Mouse (Mus musculus): Measurements from ENCODE around the gene Car5a.

Gene Car5a

DNA sequence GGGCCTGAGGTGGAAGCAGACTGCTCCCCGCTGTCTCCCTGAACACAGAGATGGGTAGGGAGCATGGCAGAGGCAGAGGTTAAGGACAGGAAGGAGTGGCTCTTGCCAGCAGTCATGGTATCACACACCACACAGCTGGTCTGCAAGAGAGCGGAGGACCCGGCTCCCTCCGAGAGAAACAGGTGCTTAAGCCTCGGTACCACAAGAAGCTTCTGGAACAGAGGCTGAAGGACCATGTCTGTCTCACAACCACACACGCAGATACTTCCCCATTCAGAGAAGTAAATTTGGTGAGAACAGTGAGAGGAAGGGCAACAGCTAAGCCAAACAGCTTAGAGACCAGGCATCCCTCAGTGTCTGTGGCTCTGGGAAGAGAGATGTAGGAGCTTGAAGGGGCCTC lies 33.3 kb downstream of the Car5a start:
- H3K27me3 ChIP-seq (ENCODE audit: control insufficient read depth, insufficient read depth, low read length, poor library complexity, severe bottlenecking): no peaks in the 10 kb centered on the region
- no peak for DNase-seq (ENCODE audit: low read depth, low spot score)
- H3K36me3 ChIP-seq (ENCODE audit: control insufficient read depth, insufficient read depth, low read length, poor library complexity, severe bottlenecking): no peaks in the 10 kb centered on the region

DNA sequence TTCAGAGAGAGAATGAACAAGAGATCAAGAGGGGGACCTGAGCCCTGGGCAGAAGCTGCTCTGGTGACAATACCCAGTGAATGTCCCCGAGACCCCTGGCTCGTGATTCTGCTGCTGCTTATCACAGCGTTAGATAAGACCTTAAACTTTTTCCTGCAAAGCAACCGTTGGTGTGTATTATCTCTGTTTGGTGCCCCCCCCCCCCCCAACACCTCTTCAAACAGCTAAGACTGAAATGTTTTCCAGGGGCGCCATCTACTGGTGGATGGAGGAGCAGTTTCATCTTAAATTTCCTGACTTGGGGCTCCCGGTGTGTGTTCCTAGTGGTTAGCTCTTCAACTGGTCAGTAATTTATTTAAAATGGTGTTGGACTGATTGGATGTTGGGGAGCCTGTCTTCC lies 35.0 kb downstream of the Car5a start:
- no peaks in the 10 kb centered on the region for H3K36me3 ChIP-seq (ENCODE audit: control insufficient read depth, insufficient read depth, low read length, poor library complexity, severe bottlenecking)
- H3K27me3 ChIP-seq (ENCODE audit: control insufficient read depth, insufficient read depth, low read length, poor library complexity, severe bottlenecking): no peaks in the 10 kb centered on the region
- peak; percentile 91 for DNase-seq (ENCODE audit: low read depth, low spot score)

DNA sequence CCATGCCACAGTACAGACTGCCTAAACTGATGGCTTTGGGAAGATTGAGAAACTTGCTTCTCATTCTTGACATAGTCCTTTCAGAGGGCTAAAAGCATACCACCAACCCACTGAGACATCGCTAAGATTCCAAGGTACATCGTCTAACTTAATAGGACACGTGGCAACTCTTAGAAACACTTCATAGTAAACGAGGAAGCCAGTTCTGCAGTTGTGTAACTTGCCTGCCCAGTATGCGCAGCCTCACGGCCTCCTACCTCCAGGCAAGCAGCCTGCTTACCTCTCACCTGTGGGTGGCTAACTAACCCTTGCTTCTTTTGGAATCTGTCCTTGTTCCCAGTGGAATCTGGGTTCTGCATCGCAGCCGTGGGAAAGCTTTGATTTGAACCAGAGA lies 35.6 kb downstream of the Car5a start:
- no peak for DNase-seq (ENCODE audit: low read depth, low spot score)
- Histone ChIP-seq H3K27me3 (ENCODE audit: control insufficient read depth, insufficient read depth, low read length, poor library complexity, severe bottlenecking) (no peaks in the 10 kb centered on the region), H3K36me3 (ENCODE audit: control insufficient read depth, insufficient read depth, low read length, poor library complexity, severe bottlenecking) (no peaks in the 10 kb centered on the region)

DNA sequence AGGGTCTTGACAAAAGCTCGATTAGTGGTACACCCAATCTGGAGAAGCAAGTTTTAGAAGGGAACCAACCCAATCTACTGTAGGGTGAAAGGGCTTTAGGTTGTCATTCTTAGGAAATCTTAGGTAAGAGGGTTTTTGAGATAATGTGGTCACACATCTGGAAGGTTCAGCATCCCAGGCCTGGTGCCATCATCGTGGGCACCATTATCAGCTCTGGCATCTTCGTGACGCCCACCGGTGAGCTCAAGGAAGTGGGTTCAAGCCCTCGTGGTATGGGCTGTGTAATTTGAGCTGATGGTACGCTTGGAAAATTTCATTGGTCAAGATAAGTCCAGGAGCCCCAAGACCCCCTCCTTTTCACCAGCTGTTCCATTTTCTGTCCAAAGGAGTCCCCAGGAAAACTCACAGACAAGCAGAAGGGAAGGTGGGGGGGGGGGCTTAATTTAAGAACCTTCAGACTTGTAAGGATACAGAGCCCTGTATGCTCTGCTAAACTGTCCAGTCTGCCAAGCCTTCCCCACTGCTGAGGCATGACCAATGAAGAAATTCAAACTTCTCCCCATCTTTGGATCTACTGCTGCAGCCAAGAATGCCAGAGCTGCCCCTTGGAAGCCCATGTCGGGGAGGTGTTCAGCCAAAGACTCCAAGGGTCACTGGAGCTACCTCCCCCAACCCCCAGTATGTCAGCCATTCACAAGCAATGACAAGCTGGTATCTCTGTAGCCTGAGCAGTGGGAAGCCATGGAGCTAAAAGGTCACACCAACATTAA lies 36.1 kb downstream of the Car5a start:
- no peak for DNase-seq (ENCODE audit: low read depth, low spot score)
- Histone ChIP-seq H3K27me3 (ENCODE audit: control insufficient read depth, insufficient read depth, low read length, poor library complexity, severe bottlenecking) (no peaks in the 10 kb centered on the region), H3K36me3 (ENCODE audit: control insufficient read depth, insufficient read depth, low read length, poor library complexity, severe bottlenecking) (no peaks in the 10 kb centered on the region)

DNA sequence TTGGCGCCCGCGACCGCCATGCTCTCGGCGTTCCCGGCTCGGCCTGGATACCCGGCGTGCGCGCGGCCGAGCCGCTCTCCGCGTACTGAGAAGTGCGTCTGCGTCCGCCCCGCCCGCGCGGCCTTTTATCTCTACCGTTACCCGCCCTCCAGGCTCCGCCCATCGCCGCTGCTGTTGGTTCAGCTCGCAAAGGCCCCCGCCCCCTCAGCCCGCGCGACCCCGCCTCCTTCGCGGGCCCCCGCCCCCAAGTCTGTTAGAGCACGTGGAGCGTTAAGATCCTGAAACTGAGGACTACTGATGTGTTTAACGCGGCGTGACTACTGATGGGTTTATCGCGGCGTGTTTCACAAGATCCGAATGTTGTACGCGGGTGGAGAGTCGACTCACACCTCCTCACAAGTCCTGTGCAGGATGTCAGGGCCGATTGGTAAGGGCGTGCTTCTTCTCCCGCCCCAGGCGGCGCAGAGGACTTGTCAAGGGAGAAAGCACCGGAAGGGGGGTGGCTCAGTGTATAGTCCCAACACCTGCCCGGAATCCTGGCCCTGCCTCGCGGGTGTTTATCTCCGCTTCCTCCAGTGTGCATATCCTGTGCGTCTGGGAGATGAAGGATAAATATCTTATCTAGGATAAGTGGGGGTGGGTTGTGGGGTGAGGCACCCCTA lies 37.0 kb downstream of the Car5a start, which contains the start of gene Slc7a5:
Slc7a5 (minus strand) TSS at position 108 of the 662 bp plus-strand sequence.
- no peaks in the 10 kb centered on the region for H3K36me3 ChIP-seq (ENCODE audit: control insufficient read depth, insufficient read depth, low read length, poor library complexity, severe bottlenecking)
- H3K27me3 ChIP-seq (ENCODE audit: control insufficient read depth, insufficient read depth, low read length, poor library complexity, severe bottlenecking): no peaks in the 10 kb centered on the region
- peak; percentile 97 for DNase-seq (ENCODE audit: low read depth, low spot score)

DNA sequence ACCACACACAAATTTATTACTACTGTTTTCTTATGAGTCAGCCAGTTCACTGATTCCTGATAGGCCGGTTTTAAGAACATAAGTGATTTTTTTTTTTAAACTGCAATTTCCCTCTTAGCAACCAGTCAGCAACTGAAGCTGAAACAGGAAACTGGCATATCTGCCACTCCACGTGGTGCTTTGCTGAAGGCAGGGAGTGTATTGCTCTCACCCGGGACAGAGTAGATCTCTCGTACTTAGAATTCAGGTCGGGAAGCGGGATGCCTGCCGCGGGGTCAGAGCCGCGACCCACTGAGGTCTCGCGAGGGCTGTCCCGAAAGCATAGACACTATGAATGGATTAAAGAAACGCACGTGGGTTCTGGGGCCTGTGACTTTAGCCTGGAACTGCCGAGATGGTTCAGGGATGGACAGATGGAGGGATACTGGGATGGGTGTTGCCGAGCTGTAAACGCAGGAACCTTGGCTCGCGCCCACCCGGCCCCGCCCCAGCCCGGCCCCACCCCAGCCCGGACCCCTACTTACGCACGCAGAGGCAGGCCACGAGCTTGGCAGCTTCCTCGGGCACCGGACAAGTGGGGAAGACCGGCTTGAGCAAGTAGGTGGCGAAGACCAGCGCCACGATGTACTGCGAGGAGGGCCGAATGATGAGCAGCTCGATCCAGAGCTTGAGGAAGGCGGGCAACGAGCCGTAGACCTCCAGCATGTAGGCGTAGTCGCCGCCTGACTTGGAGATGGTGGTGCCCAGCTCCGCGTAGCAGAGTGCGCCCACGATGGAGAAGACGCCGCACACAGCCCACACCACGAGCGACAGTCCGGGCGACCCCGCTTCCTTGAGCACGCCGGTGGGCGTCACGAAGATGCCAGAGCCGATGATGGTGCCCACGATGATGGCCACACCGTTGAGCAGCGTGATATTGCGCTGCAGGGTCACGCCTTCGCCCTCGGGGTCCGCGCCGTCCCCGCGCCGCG lies 37.9 kb downstream of the Car5a start:
- peak; percentile 65 for DNase-seq (ENCODE audit: low read depth, low spot score)
- H3K27me3 ChIP-seq (ENCODE audit: control insufficient read depth, insufficient read depth, low read length, poor library complexity, severe bottlenecking): no peaks in the 10 kb centered on the region

DNA sequence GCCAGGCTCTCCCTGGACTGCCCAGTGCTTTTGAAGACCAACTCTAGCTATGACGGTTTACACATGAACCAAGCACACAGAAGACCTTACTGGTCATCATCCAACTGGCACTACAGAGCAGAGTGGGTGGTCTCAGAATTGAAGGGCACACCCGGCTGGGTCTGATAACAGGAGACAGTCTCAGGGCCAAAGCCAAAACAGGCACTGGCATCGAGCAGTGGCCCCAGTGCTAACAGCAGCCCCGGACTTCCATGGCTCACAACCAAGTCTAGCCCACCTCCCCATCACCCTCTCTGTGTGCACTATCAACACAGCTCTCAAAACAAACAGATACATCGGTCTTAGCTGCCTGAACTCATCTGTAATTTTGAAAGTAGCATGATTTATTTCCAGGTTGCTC lies 38.8 kb downstream of the Car5a start:
- no peak for DNase-seq (ENCODE audit: low read depth, low spot score)
- Histone ChIP-seq H3K27me3 (ENCODE audit: control insufficient read depth, insufficient read depth, low read length, poor library complexity, severe bottlenecking) (no peaks in the 10 kb centered on the region), H3K36me3 (ENCODE audit: control insufficient read depth, insufficient read depth, low read length, poor library complexity, severe bottlenecking) (no peaks in the 10 kb centered on the region)

More for the DNA sequence above, 37.9 kb downstream of the Car5a start:
- H3K36me3 ChIP-seq (ENCODE audit: control insufficient read depth, insufficient read depth, low read length, poor library complexity, severe bottlenecking): no peaks in the 10 kb centered on the region

DNA sequence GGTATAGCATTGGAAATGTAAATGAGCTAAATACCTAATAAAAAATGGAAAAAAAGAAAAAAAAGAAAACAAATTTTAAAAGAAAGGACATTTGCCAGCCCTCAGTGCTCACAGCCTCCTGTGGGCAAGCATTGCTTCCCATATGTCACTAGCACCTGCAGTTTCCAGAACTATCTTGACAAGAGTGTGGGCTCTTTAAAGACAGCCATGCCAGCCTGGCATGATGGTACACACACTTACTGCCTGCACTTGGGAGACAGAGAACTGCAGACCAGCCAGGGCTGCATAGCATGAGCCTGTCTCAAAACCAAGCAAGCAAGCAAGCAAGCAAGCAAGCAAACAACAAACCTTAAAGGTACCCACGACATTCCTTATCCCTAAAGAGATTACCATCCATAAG lies 39.3 kb downstream of the Car5a start:
- H3K27me3 ChIP-seq (ENCODE audit: control insufficient read depth, insufficient read depth, low read length, poor library complexity, severe bottlenecking): no peaks in the 10 kb centered on the region
- H3K36me3 ChIP-seq (ENCODE audit: control insufficient read depth, insufficient read depth, low read length, poor library complexity, severe bottlenecking): no peaks in the 10 kb centered on the region
- DNase-seq (ENCODE audit: low read depth, low spot score): no peak

DNA sequence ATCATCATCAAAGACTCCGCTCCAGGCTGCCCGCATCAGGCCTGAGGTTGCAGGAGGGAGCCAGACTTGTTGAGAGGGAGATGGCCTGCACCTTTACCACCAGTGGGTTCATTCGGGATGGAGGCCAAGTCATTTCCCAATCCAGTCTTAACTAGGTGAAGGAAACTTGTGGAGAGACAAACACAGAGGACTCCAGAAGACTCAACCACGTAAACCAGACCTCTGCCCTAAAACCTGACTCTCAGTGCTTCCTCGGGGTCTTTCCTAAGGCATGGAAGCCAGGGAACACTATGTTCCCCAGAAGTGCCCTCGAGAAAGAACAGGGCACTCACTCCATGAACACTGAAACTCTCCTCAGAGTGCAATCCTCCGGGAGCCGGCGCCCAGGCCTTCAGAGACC lies 39.7 kb downstream of the Car5a start:
- no peaks in the 10 kb centered on the region for H3K36me3 ChIP-seq (ENCODE audit: control insufficient read depth, insufficient read depth, low read length, poor library complexity, severe bottlenecking)
- no peaks in the 10 kb centered on the region for H3K27me3 ChIP-seq (ENCODE audit: control insufficient read depth, insufficient read depth, low read length, poor library complexity, severe bottlenecking)
- no peak for DNase-seq (ENCODE audit: low read depth, low spot score)

DNA sequence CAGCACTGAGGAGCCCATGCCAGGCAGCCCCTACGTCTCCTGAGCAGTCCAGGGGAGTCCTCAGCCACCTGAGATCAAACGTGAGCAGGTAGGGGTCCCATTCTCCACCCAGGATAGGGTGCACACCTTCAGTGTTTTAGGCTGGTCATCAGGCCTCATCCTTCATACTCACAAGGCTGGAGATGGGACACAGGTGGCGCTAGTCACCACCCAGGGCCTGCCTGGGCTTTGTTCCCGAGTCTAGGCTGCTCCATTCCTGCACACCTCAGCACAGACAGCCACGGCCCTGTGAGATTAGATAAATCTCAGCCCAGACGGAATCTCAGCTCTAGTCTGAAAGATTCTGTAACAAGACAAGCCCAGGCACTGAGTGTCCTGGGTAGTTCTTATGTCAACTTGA lies 40.7 kb downstream of the Car5a start:
- no peak for DNase-seq (ENCODE audit: low read depth, low spot score)
- Histone ChIP-seq H3K36me3 (ENCODE audit: control insufficient read depth, insufficient read depth, low read length, poor library complexity, severe bottlenecking) (no peaks in the 10 kb centered on the region), H3K27me3 (ENCODE audit: control insufficient read depth, insufficient read depth, low read length, poor library complexity, severe bottlenecking) (no peaks in the 10 kb centered on the region)

DNA sequence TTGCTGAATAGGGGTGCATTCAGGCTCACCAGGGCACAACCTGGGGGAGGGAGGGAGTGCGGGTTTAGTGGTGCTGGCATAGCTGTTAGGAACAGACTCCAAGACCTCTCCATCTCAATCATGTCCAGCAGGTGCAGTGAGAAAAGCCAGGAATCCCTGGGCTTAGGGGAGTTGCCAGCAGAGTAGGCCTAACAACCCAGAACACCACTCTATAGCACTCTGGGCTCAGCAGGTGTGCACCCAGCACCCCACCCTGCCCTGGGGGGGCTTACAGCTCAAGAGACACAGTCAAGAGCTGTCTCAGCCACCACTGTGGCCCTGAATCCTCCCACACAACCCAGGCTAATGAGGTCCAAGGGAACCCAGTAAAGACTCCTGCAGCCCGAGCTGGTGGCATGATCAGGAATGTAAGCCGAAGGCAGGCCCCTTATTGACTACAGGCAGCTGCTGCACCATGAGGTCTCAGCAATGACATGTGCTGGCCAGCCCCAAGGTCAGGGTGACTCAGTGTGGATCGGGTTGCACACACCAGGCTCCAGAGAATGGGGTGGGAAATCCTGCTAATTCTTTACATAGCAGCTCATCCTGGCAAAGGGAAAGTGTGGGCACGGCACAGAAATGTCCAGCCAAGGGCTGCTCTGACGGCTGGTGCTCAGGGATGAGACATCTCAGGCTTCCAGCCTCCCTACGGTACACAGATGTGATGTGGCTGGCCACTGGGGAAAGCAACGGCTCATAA lies 43.0 kb downstream of the Car5a start:
- no peak for DNase-seq (ENCODE audit: low read depth, low spot score)
- no peaks in the 10 kb centered on the region for H3K27me3 ChIP-seq (ENCODE audit: control insufficient read depth, insufficient read depth, low read length, poor library complexity, severe bottlenecking)

DNA sequence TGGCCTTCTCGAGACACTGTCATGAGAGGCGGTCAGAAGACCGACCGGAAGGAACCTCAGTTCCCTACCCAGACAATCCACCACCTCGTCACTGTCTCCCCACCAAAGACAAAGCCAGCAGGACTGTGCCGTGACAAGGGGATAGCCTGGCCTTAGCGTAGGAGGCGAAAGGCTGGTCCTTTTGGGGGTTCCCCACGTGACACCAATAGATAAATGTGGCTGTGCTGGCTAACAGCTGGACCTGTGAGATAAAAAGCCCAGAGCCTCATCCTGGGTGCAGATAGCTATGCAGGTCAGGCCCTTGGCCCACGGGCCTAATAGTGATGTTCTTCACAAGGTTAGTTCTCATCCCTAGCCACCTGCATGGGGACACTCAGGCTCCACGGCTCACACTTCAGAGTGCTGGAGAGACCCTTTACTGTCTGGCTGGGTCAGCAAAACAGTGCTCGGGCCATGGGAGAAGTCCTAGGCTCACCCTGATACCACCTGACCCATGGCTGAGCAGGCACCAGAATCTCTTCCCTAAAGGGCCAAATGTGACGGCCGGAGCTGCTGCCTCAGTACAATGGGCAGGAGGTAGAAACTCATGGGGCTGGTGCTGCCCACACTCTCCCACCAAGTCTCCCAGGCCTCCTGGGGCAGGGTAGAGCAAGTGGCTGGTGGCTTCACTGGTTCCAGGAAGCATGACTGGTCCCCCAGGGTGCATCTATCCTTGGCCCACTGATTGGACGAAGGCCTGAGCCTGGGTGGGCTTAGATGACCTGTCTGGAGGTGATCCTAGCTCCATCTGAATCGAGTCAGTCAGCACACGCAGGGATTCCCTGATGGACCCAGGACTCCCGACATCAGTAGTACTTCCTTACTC lies 45.3 kb downstream of the Car5a start:
- no peaks in the 10 kb centered on the region for H3K27me3 ChIP-seq (ENCODE audit: control insufficient read depth, insufficient read depth, low read length, poor library complexity, severe bottlenecking)
- no peaks in the 10 kb centered on the region; the same call in 1 of the 2 replicates for H3K36me3 ChIP-seq (ENCODE audit: control insufficient read depth, insufficient read depth, low read length, poor library complexity, severe bottlenecking)
- no peak for DNase-seq (ENCODE audit: low read depth, low spot score)

More for the DNA sequence above, 43.0 kb downstream of the Car5a start:
- no peaks in the 10 kb centered on the region for H3K36me3 ChIP-seq (ENCODE audit: control insufficient read depth, insufficient read depth, low read length, poor library complexity, severe bottlenecking)

DNA sequence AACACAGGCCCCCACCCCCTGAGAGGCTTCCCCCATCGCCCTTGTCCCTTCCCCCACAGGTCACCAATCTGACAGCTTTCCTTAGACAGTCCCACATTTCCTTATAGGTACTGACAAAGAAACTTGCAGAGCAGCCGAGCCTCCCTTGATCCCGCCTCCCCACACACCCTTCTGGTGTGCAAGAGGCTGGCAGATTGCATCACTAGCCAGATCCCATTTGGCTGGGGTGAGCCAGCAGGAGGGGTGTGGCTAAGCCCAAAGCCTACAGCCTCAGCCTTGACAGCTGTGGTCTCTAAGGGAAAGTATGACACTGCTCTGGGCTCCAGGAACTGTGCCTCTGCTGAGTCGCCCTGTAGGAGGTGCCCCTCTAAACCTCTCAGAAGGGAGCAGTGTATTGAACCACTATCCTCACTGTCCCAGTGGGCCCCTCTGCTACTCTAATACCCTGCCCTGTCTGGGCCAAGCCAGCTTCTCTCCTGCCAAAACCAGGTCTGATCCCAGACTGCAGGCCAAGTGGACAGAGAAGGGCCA lies 46.2 kb downstream of the Car5a start:
- no peaks in the 10 kb centered on the region for H3K27me3 ChIP-seq (ENCODE audit: control insufficient read depth, insufficient read depth, low read length, poor library complexity, severe bottlenecking)

More for the DNA sequence above, 46.2 kb downstream of the Car5a start:
- DNase-seq (ENCODE audit: low read depth, low spot score): no peak
- no peaks in the 10 kb centered on the region; the same call in 1 of the 2 replicates for H3K36me3 ChIP-seq (ENCODE audit: control insufficient read depth, insufficient read depth, low read length, poor library complexity, severe bottlenecking)

Data from splenic B cell, adult 2 months (primary cell).